ENCODE assay signal across 1 mouse cellular context in genomic region chr3:129845868-129846267, GRCm38 (mm10).
TF ChIP-seq lines count a peak whose summit lies in the region.

No protein-coding gene starts in this region.

TF ChIP-seq in CH12.LX, 34 proteins besides CTCF, POLR2A, EP300 and RAD21 (continued from another document):
- no peak for TF ChIP-seq E2F4 (IDR thresholded peaks at IDR 0.05; ENCODE audit: insufficient replicate concordance, low read depth, low read length)
- no peak for TF ChIP-seq SIN3A (IDR thresholded peaks at IDR 0.05; ENCODE audit: low read length)
- no peak for TF ChIP-seq HCFC1 (IDR thresholded peaks at IDR 0.05; ENCODE audit: low read depth, low read length)
- TF ChIP-seq USF2 (conservative IDR thresholded peaks at IDR 0.05; ENCODE audit: low read depth, low read length) = 0 out of 2 replicates have a peak, but pooled peaks have one; percentile 12
- TF ChIP-seq NRF1 (IDR thresholded peaks at IDR 0.05; ENCODE audit: low read depth, low read length) = no peak
